Mouse (Mus musculus) A20 (cell line): ENCODE data around the gene Gm20715.
"Not testable (repeated sequence)": the region's sequence is repeated elsewhere in the genome, so short reads cannot be mapped to it uniquely, and the experiment has no call there.

Experiments
- DNase-seq: peaks from one replicate; pipeline ENCODE4 v3.0.0-alpha.2; 2011; ENCODE audit warnings: low read depth, low spot score

Gene Gm20715

DNA sequence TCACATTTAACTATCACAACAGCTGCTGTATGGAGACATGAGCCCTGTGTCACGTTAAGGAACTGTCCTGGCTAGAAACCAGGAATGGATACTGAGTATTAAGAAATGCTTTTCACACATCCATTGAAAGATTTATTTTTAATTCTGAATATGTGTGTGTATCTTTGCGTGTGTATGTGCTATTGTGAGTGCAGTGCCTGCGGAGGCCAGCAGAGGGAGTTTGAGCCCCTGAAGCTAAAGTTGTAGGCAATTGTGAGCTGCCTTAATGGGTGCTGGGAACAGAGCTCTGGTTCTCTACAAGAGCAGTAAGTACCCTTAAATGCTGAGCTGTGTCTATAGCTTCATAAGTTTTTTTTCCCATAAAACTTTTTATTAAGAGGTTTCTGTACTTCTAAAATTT, 19.3 kb downstream of the Gm20715 start:
- no peak for DNase-seq

- DNase-seq: peak; percentile 49
Measured at GRCm38 (mm10) chr7:6430342-6430741, 20.3 kb downstream of the Gm20715 start.

- DNase-seq: no peak
Measured at GRCm38 (mm10) chr7:6438388-6438787, 28.3 kb downstream of the Gm20715 start, which contains the start of gene Olfr1344. TSS of gene Olfr1344 (plus strand) at chr7:6438688.

- no peak for DNase-seq
Measured at GRCm38 (mm10) chr7:6441173-6441572, 31.1 kb downstream of the Gm20715 start.

GRCm38 (mm10) chr7:6447771-6448170, 37.7 kb downstream of the Gm20715 start:
- DNase-seq: no peak

- DNase-seq: no peak
Measured at GRCm38 (mm10) chr7:6455868-6456267, 45.8 kb downstream of the Gm20715 start, which contains the start of gene Olfr1336. TSS of gene Olfr1336 (plus strand) at chr7:6456168.

- no peak for DNase-seq
Measured at GRCm38 (mm10) chr7:6456399-6456798, 46.3 kb downstream of the Gm20715 start.

DNA sequence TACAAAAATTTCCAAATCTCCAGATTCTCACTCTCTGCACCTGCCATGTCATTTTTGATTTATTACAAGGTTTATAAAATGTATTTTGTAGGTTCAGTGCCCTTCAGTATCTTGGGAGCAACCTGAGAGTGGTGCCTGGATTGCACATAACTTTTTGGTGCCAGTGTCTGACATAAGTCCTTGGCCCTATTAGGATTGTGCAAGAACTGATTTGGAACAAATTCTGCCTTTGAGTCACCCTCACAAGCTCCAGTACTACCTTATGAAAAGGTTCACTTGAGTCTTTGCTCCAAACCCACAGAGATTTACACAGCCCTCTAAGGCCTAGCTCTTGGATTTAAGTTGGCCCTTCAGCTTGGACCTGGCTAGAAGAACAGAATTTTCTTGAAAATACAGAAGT, 56.9 kb downstream of the Gm20715 start, which contains the start of gene Olfr1346:
Gene Olfr1346 (plus strand): TSS at position 151 of the 400 bp plus-strand sequence.
- DNase-seq: no peak

- DNase-seq: not testable (repeated sequence)
Measured at GRCm38 (mm10) chr7:6477633-6478032, 67.6 kb downstream of the Gm20715 start.

DNA sequence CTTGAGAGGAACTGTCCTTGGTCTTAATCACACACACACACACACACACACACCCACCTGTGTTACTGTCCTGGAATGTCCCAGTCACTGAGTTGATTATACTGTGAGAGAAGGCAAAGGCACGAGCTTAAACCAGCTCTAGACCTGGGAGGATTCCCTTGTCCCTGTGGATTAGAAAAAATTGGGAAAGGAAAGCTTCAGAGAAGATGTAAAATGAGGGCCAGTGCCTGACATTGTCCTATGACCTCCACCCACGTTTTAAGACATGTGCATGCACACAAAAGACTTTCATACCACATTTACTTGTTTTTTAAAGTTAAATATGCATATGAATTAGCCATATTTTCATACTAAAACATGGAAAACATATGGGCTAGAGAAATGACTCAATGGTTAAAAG, 76.8 kb downstream of the Gm20715 start, which contains the start of gene Olfr5:
Gene Olfr5 (minus strand): TSS at position 101 of the 400 bp plus-strand sequence.
- DNase-seq: no peak
